Mouse (Mus musculus): ENCODE data around the gene Ntm. TPM values are rescaled to one million over a fixed set of nuclear protein-coding genes. Genes with fewer than 3 reads are reported as not detected.

Ntm gene
- polyA plus RNA-seq, 1 experiment from 2014 or later = 0.76 TPM

DNA sequence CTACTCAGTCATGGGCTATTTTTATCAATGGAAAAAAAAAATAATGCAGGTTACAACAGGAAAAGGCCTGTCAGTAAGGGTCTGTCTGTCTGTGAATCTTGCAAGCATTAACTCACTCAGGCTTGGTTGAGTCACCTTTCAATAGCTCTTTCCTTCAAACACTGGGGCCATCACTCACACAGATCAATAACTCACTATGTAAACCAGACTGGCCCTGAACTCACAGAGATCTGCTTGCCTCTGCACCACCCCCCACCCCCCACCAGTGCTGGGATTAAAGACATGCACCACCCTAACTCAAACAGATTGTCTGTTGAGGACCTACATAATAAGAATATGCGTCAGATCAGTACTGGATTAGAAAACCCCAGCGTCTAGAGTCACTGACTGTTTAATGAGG, 466.9 kb downstream of the Ntm start:
- Histone ChIP-seq H3K27me3 (replicated peaks; ENCODE audit: insufficient read depth, low read length) (no peaks in the 10 kb centered on the region), H3K27ac (ENCODE audit: low read length) (no peak overlapping the region), H3K36me3 (ENCODE audit: insufficient read depth, low read length) (no peaks in the 10 kb centered on the region), H3K4me1 (ENCODE audit: insufficient read depth, low read depth, low read length) (no peaks in the 10 kb centered on the region), H3K9ac (replicated peaks; ENCODE audit: low read depth) (no peak overlapping the region), H3K4me2 (replicated peaks; ENCODE audit: low read depth, low read length) (no peak overlapping the region), H3K4me3 (ENCODE audit: low read depth, low read length) (no peak overlapping the region), H3K9me3 (ENCODE audit: low read length) (no peaks in the 10 kb centered on the region)
- 33% methylated on average over 2 of the region's 2 CpGs for WGBS
- TF ChIP-seq EP300 (IDR thresholded peaks at IDR 0.05) = no peak
- TF ChIP-seq CTCF (IDR thresholded peaks at IDR 0.05) = no peak
- DNase-seq (ENCODE audit: low spot score) (no peak), ATAC-seq (no peak)

DNA sequence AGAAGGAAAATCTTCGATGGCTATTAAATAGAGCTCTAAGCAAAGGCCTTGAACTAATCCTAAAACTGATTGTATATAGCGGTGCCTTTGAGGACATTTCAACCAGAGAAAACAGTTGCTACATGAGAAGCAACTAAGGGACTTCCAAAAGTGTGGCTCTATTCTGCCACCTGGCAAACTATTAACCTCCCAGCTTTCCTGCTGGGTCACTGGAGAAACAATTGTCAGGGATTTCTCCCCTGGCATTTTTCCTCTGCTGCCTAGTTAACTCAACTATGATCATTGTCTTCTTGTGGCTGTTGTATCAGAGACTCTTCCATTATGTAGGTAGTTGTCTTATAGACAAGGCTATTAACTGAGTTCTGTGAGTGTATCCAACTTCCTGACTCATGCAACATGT, 480.7 kb downstream of the Ntm start:
- H3K4me3 ChIP-seq (ENCODE audit: low read depth, low read length) = no peak overlapping the region
- no peak overlapping the region for H3K4me2 ChIP-seq (replicated peaks; ENCODE audit: low read depth, low read length)
- no peaks in the 10 kb centered on the region for H3K27me3 ChIP-seq (replicated peaks; ENCODE audit: insufficient read depth, low read length)
- no peak overlapping the region for H3K9ac ChIP-seq (replicated peaks; ENCODE audit: low read depth)
- no peak for DNase-seq (ENCODE audit: low spot score)
- H3K9me3 ChIP-seq (ENCODE audit: low read length) = no peaks in the 10 kb centered on the region
- TF ChIP-seq CTCF (IDR thresholded peaks at IDR 0.05) = no peak
- no peak for TF ChIP-seq EP300 (IDR thresholded peaks at IDR 0.05)
- H3K36me3 ChIP-seq (ENCODE audit: insufficient read depth, low read length) = no peaks in the 10 kb centered on the region
- WGBS = 83% methylated on average over 2 of the region's 2 CpGs
- ATAC-seq = no peak
- no peaks in the 10 kb centered on the region for H3K4me1 ChIP-seq (ENCODE audit: insufficient read depth, low read depth, low read length)
- no peak overlapping the region for H3K27ac ChIP-seq (ENCODE audit: low read length)

DNA sequence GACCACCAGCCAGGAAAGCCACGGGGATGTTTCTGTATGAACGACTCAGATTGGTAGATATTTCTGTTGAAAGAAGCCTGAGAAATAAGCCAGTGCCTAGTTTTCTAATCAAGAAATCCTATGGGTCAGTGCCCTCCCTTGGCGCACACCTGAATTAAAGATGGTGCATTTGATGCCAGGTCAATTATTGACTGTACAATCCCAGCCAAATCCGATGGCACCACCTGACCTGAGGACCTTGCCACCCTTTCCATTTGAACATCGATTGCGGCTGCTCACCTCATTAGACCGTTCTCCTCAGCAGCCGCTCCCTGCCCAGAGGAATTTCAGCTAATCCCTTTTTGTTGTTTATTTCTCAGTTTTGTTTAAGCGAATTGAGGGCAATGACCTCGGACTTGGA, 483.9 kb downstream of the Ntm start:
- no peak overlapping the region for H3K4me3 ChIP-seq (ENCODE audit: low read depth, low read length)
- H3K9ac ChIP-seq (replicated peaks; ENCODE audit: low read depth) = no peak overlapping the region
- ATAC-seq = no peak
- no peak for TF ChIP-seq CTCF (IDR thresholded peaks at IDR 0.05)
- no peak for TF ChIP-seq EP300 (IDR thresholded peaks at IDR 0.05)
- no peak for DNase-seq (ENCODE audit: low spot score)
- no peaks in the 10 kb centered on the region for H3K36me3 ChIP-seq (ENCODE audit: insufficient read depth, low read length)
- 58% methylated on average over 10 of the region's 10 CpGs for WGBS
- H3K9me3 ChIP-seq (ENCODE audit: low read length) = no peaks in the 10 kb centered on the region
- no peak overlapping the region for H3K27ac ChIP-seq (ENCODE audit: low read length)
- H3K4me1 ChIP-seq (ENCODE audit: insufficient read depth, low read depth, low read length) = no peaks in the 10 kb centered on the region
- H3K4me2 ChIP-seq (replicated peaks; ENCODE audit: low read depth, low read length) = no peak overlapping the region
- H3K27me3 ChIP-seq (replicated peaks; ENCODE audit: insufficient read depth, low read length) = no peaks in the 10 kb centered on the region

DNA sequence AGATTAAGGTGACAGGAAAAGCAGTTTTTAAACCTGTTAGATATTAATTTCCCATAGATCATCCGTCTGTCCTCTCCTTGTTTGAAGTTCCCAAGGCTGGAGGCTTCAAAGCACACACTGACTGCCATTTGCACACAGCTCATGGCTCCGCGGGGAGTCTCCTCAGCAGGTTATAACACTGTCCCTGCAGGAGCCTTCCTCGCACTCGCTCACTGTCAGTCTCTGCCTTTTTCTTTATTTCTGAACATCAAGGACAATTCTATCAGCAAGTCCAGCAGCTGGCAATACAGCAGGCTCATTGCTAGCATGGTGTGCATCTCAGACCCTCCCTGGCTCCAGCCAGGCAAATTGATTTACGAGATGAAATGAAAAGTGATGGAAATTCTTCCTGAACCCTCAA, 485.7 kb downstream of the Ntm start:
- WGBS = 29% methylated on average over 6 of the region's 6 CpGs
- Histone ChIP-seq H3K36me3 (ENCODE audit: insufficient read depth, low read length) (no peaks in the 10 kb centered on the region), H3K27me3 (replicated peaks; ENCODE audit: insufficient read depth, low read length) (no peaks in the 10 kb centered on the region), H3K9me3 (ENCODE audit: low read length) (no peaks in the 10 kb centered on the region), H3K4me2 (replicated peaks; ENCODE audit: low read depth, low read length) (no peak overlapping the region), H3K4me1 (ENCODE audit: insufficient read depth, low read depth, low read length) (no peaks in the 10 kb centered on the region), H3K27ac (ENCODE audit: low read length) (no peak overlapping the region), H3K9ac (replicated peaks; ENCODE audit: low read depth) (no peak overlapping the region), H3K4me3 (ENCODE audit: low read depth, low read length) (no peak overlapping the region)
- TF ChIP-seq EP300 (IDR thresholded peaks at IDR 0.05) (no peak), CTCF (IDR thresholded peaks at IDR 0.05) (no peak)
- no peak for DNase-seq (ENCODE audit: low spot score)
- no peak for ATAC-seq

DNA sequence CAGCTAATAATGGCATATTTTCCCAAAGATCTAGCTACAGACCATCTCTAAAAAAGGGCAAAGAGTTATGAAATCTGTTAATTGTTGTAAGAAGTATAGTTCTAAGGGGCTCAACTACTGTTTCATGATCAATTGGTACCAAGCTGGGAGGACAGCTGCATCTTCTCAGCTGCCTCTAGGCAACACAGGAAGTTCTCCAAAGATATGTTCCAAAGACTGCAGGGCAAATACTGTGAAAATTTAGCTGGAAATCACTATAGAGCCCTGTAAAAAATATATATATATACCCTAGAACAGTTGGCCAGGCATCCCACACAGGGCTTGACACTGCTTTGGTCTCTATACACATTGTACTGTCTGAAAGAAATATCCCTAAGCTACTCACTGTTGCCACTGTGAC, 489.5 kb downstream of the Ntm start:
- no peaks in the 10 kb centered on the region for H3K27me3 ChIP-seq (replicated peaks; ENCODE audit: insufficient read depth, low read length)
- ATAC-seq (no peak), DNase-seq (ENCODE audit: low spot score) (no peak)
- H3K27ac ChIP-seq (ENCODE audit: low read length) = no peak overlapping the region
- TF ChIP-seq CTCF (IDR thresholded peaks at IDR 0.05) = no peak
- no peak for TF ChIP-seq EP300 (IDR thresholded peaks at IDR 0.05)
- no peaks in the 10 kb centered on the region for H3K4me1 ChIP-seq (ENCODE audit: insufficient read depth, low read depth, low read length)
- no peak overlapping the region for H3K9ac ChIP-seq (replicated peaks; ENCODE audit: low read depth)
- H3K9me3 ChIP-seq (ENCODE audit: low read length) = no peaks in the 10 kb centered on the region
- H3K36me3 ChIP-seq (ENCODE audit: insufficient read depth, low read length) = no peaks in the 10 kb centered on the region
- H3K4me3 ChIP-seq (ENCODE audit: low read depth, low read length) = no peak overlapping the region
- no peak overlapping the region for H3K4me2 ChIP-seq (replicated peaks; ENCODE audit: low read depth, low read length)

DNA sequence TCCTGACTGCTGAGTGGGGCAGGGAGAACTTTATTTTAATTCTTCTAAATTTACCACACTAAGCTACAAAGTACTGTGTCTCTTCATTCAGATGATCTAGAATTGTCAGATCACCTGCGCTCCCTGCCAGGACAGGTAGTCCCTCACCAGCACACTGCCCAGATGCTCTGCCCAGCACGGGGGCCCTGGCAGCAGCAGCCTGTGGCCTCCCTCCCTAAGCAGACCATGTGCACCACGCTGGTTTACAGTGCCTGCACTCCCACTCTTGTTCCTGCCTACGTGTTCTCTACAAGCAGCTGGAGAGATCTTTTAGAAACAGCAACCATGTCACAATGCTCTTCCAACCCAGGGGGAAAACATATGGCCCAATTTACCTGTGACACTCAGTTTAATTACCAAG, 490.7 kb downstream of the Ntm start:
- no peaks in the 10 kb centered on the region for H3K9me3 ChIP-seq (ENCODE audit: low read length)
- no peaks in the 10 kb centered on the region for H3K36me3 ChIP-seq (ENCODE audit: insufficient read depth, low read length)
- H3K9ac ChIP-seq (replicated peaks; ENCODE audit: low read depth) = no peak overlapping the region
- no peak overlapping the region for H3K4me3 ChIP-seq (ENCODE audit: low read depth, low read length)
- no peaks in the 10 kb centered on the region for H3K4me1 ChIP-seq (ENCODE audit: insufficient read depth, low read depth, low read length)
- H3K27me3 ChIP-seq (replicated peaks; ENCODE audit: insufficient read depth, low read length) = no peaks in the 10 kb centered on the region
- WGBS = 50% methylated on average over 4 of the region's 4 CpGs
- no peak overlapping the region for H3K4me2 ChIP-seq (replicated peaks; ENCODE audit: low read depth, low read length)
- H3K27ac ChIP-seq (ENCODE audit: low read length) = no peak overlapping the region
- ATAC-seq (no peak), DNase-seq (ENCODE audit: low spot score) (no peak)
- TF ChIP-seq EP300 (IDR thresholded peaks at IDR 0.05) (no peak), CTCF (IDR thresholded peaks at IDR 0.05) (no peak)

DNA sequence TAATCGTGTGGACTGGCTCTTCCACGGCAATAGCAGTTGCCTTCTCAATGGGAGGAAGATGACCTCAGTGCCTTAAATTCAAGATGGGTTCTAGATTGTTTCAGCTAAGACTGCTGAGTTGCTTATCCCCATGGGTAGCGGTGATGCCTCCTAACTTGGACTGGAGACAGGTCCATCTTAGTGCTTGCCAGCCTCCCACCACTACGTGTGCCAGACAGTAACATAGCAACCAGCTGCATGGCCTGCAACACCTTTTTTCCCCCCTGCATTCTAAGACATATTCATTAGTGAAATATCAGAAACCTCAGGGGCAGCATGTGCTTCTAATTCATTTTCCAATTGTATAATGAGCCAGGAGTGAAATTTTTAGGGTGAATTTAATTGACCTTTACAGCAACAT, 498.2 kb downstream of the Ntm start:
- Histone ChIP-seq H3K9me3 (ENCODE audit: low read length) (no peaks in the 10 kb centered on the region), H3K4me3 (ENCODE audit: low read depth, low read length) (no peak overlapping the region), H3K36me3 (ENCODE audit: insufficient read depth, low read length) (no peaks in the 10 kb centered on the region), H3K27me3 (replicated peaks; ENCODE audit: insufficient read depth, low read length) (no peaks in the 10 kb centered on the region), H3K4me2 (replicated peaks; ENCODE audit: low read depth, low read length) (no peak overlapping the region), H3K27ac (ENCODE audit: low read length) (no peak overlapping the region), H3K9ac (replicated peaks; ENCODE audit: low read depth) (no peak overlapping the region), H3K4me1 (ENCODE audit: insufficient read depth, low read depth, low read length) (no peaks in the 10 kb centered on the region)
- no peak for TF ChIP-seq EP300 (IDR thresholded peaks at IDR 0.05)
- DNase-seq (ENCODE audit: low spot score) (no peak), ATAC-seq (no peak)
- WGBS = 78% methylated on average over 4 of the region's 4 CpGs
